Mouse (Mus musculus) right cerebral cortex, adult 18-20 months (tissue): ENCODE results near the gene Ctla2b.
"Not testable (repeated sequence)": the region's sequence is repeated elsewhere in the genome, so short reads cannot be mapped to it uniquely, and the experiment has no call there.

Experiments
- DNase-seq: peaks from one replicate; pipeline ENCODE4 v3.0.0; 2022; ENCODE audit warnings: mixed read lengths

The Ctla2b gene

GRCm38 (mm10) chr13:60897328-60897727, at the start of gene Ctla2b:
Gene Ctla2b (minus strand): TSS chr13:60897447.
- no peak for DNase-seq

GRCm38 (mm10) chr13:60941884-60942283, 44.6 kb upstream of the Ctla2b start, which contains the start of gene Tpbpa:
Gene Tpbpa (minus strand): TSS chr13:60941984.
- DNase-seq = not testable (repeated sequence)

GRCm38 (mm10) chr13:60936500-60936901, 39.3 kb upstream of the Ctla2b start, which contains the start of the genes Gm49391 and Ctla2a:
Gene Gm49391 (minus strand): TSS chr13:60936571.
Gene Ctla2a (minus strand): TSS chr13:60936625.
- no peak for DNase-seq

- DNase-seq = not testable (repeated sequence)
Observed at GRCm38 (mm10) chr13:60935490-60935889, 38.2 kb upstream of the Ctla2b start, which contains the start of gene Gm49393. Gene Gm49393 (minus strand): TSS chr13:60935590.

GRCm38 (mm10) chr13:60904780-60905179, 7.5 kb upstream of the Ctla2b start, which contains the start of gene Tpbpb:
Gene Tpbpb (minus strand): TSS chr13:60904880.
- not testable (repeated sequence) for DNase-seq

GRCm38 (mm10) chr13:60896794-60897193, 453 bp downstream of the Ctla2b start, which contains the start of gene Gm49392:
Gene Gm49392 (minus strand): TSS chr13:60896894.
- DNase-seq = not testable (repeated sequence)

- no peak for DNase-seq
Observed at GRCm38 (mm10) chr13:60895406-60896160, 1.7 kb downstream of the Ctla2b start.

- DNase-seq = no peak
Observed at GRCm38 (mm10) chr13:60892301-60892700, 4.9 kb downstream of the Ctla2b start.

- DNase-seq = no peak
Observed at GRCm38 (mm10) chr13:60864281-60864680, 33.0 kb downstream of the Ctla2b start, which contains the start of gene 4930486L24Rik. Gene 4930486L24Rik (minus strand): TSS chr13:60864475.

GRCm38 (mm10) chr13:60848241-60849120, 48.8 kb downstream of the Ctla2b start:
- DNase-seq = no peak
